Mouse (Mus musculus) bone marrow macrophage, adult 2 months (primary cell): ENCODE results near the gene Stk32b.

ENCODE experiments used
- CTCF ChIP-seq: IDR thresholded peaks from 2 replicates; pipeline ENCODE4 v1.5.1; 2012; ENCODE audit warnings: low read depth, mild to moderate bottlenecking, low read length, moderate library complexity
- POLR2A ChIP-seq: IDR thresholded peaks from 2 replicates; pipeline ENCODE4 v1.6.1; 2012; ENCODE audit warnings: mild to moderate bottlenecking, low read depth, low read length, borderline replicate concordance

- TF ChIP-seq POLR2A: no peak
- no peak for TF ChIP-seq CTCF
Measured at GRCm38 (mm10) chr5:37457191-37457590, 259.8 kb downstream of the Stk32b start.
